Mouse (Mus musculus): ENCODE results near the gene Slc28a3. TPM values are rescaled to one million over a fixed set of nuclear protein-coding genes. Genes with fewer than 3 reads are reported as not detected.

The Slc28a3 gene
- total RNA-seq, 2 experiments from 2014 or later, result 0.26 TPM; not detected in 1

DNA sequence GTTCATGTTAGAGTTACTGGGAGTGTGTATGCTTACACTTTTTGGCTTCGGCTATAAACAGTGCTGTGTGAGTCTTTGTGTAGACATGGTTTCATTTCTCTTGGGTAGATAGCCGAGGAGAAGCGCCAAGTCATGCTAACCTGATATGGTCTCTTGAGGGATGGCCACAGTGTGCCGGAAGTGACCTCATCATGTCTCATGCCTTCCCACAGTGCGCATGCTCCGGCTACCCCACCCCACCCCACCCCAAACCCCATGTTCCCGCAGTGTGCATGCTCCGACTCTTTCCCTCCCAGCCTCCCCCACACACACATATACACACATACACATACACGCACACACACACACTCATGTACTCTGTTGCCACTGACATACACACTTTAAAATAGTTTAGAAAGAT lies 90.6 kb downstream of the Slc28a3 start:
- no peak overlapping the region for H3K27ac ChIP-seq
- no peak overlapping the region for H3K4me3 ChIP-seq
- intact Hi-C loops (cut with DNase I), result loop anchor here (5.0 kb wide), 1 partner anchor 108 kb away; no protein-coding TSS in a partner anchor
- TF ChIP-seq CTCF (IDR thresholded peaks at IDR 0.05), result no peak
- no peak for DNase-seq (ENCODE audit: extremely low spot score in 1 of 2, low spot score in 2 of 2)

- TF ChIP-seq CTCF (IDR thresholded peaks at IDR 0.05), result no peak; the same call in none of the 2 replicates
- intact Hi-C loops (cut with DNase I), result no loop called here
- no peak overlapping the region for H3K4me3 ChIP-seq
- H3K27ac ChIP-seq, result no peak overlapping the region
- DNase-seq (ENCODE audit: extremely low spot score in 1 of 2, low spot score in 2 of 2), result no peak
These were observed 94.4 kb downstream of the Slc28a3 start for GRCm38 (mm10) chr13:58516277-58516676.

DNA sequence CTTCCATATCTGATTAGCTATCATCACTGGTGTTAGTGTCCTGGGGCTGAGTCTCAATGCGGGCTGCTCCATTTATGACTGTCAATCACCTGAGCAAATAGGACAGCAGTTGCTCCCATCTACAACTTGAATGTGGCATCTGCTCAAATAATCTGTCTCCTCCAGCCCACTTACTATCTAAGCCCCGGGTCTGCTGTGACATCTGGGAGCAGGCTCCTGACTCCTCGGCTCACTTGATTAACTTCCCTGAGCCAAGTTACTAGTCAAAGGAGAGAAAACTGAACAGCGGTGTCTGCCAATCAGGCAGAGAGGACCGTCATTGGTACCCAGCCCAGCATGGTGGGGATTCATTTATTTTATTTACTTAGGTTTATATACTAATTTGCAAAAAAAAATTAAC lies 95.0 kb downstream of the Slc28a3 start:
- intact Hi-C loops (cut with DNase I), result no loop called here
- no peak overlapping the region for H3K4me3 ChIP-seq
- DNase-seq (ENCODE audit: extremely low spot score in 1 of 2, low spot score in 2 of 2), result no peak
- TF ChIP-seq CTCF (IDR thresholded peaks at IDR 0.05), result no peak
- H3K27ac ChIP-seq, result no peak overlapping the region

- Histone ChIP-seq H3K4me3 (no peak overlapping the region), H3K27ac (no peak overlapping the region)
- intact Hi-C loops (cut with DNase I), result no loop called here
- TF ChIP-seq CTCF (IDR thresholded peaks at IDR 0.05), result peak; percentile 64
- DNase-seq (ENCODE audit: extremely low spot score in 1 of 2, low spot score in 2 of 2), result no peak
These were observed 96.4 kb downstream of the Slc28a3 start for GRCm38 (mm10) chr13:58514147-58514727.

DNA sequence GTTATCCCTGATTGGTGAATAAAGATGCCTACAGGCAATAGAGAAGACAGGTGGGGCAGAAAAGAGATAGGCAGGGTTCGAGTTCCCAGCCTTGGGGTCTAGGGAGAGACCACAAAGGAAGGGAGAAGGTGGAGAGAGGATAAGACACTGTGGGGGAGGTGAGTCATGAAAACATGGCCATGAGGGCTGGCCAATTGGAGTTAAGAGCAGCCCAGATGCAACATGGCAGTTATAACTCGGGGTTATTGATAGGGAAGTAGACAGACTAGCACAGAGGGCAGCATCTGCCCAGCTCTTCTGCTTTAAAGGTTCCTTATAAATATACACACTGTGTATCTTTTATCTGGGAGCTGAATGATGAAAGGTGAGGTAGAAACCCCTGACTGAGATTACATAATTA lies 98.8 kb downstream of the Slc28a3 start:
- DNase-seq (ENCODE audit: extremely low spot score in 1 of 2, low spot score in 2 of 2), result no peak
- TF ChIP-seq CTCF (IDR thresholded peaks at IDR 0.05), result no peak
- no peak overlapping the region for H3K27ac ChIP-seq
- intact Hi-C loops (cut with DNase I), result no loop called here
- no peak overlapping the region for H3K4me3 ChIP-seq

GRCm38 (mm10) chr13:58511248-58511647 lies 99.4 kb downstream of the Slc28a3 start:
- no peak for TF ChIP-seq CTCF (IDR thresholded peaks at IDR 0.05)
- no peak for DNase-seq (ENCODE audit: extremely low spot score in 1 of 2, low spot score in 2 of 2)
- Histone ChIP-seq H3K4me3 (no peak overlapping the region), H3K27ac (no peak overlapping the region)
- intact Hi-C loops (cut with DNase I), result no loop called here

GRCm38 (mm10) chr13:58509241-58509640 lies 101.4 kb downstream of the Slc28a3 start:
- DNase-seq (ENCODE audit: extremely low spot score in 1 of 2, low spot score in 2 of 2), result no peak
- no peak for TF ChIP-seq CTCF (IDR thresholded peaks at IDR 0.05)
- intact Hi-C loops (cut with DNase I), result no loop called here
- H3K27ac ChIP-seq, result no peak overlapping the region
- H3K4me3 ChIP-seq, result no peak overlapping the region

DNA sequence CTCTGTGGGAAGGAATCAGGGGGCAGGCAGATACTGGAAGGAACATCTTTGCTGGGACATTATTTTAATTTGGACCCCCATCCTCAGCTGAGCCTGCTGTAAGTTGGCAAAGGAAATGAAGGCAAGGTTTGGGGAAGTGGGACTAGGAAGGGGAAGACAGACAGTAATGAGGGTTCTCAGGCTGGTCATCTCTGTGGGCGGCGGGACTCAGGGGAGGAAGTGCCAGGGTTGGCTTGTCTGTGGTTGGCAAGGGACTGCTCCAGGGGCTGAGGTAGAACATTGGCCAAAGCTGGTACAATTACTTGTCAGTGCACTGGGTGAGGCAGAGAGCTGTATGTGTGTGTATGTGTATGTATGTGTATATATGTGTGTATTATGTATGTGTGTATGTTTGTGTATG lies 107.1 kb downstream of the Slc28a3 start:
- intact Hi-C loops (cut with DNase I), result no loop called here
- no peak overlapping the region for H3K27ac ChIP-seq
- no peak for TF ChIP-seq CTCF (IDR thresholded peaks at IDR 0.05)
- no peak for DNase-seq (ENCODE audit: extremely low spot score in 1 of 2, low spot score in 2 of 2)
- H3K4me3 ChIP-seq, result no peak overlapping the region

GRCm38 (mm10) chr13:58497809-58498208 lies 112.9 kb downstream of the Slc28a3 start:
- DNase-seq (ENCODE audit: extremely low spot score in 1 of 2, low spot score in 2 of 2), result no peak
- intact Hi-C loops (cut with DNase I), result no loop called here
- Histone ChIP-seq H3K27ac (no peak overlapping the region), H3K4me3 (no peak overlapping the region)
- no peak for TF ChIP-seq CTCF (IDR thresholded peaks at IDR 0.05)

Other genes with a start within 250 kb of the Slc28a3 start
- 1 to 10 TPM; 7.1 to 7.4 TPM for gene 2210016F16Rik, start 225.7 kb downstream of the Slc28a3 start, total RNA-seq (2021)
- gene Rmi1, start 208.6 kb downstream of the Slc28a3 start, total RNA-seq (2021), result 10 to 100 TPM; 13.4 to 15.9 TPM
- gene Hnrnpk, start 207.5 kb downstream of the Slc28a3 start, total RNA-seq (2021), result 100 to 1,000 TPM; 566 to 576 TPM
- 100 to 1,000 TPM; 425 to 426 TPM for gene Ntrk2, start 195.7 kb upstream of the Slc28a3 start, total RNA-seq (2021)